ENCODE assay signal across 9 mouse cellular contexts in genomic region chr9:114842269-114842668, GRCm38 (mm10). TPM values are rescaled to one million over a fixed set of nuclear protein-coding genes. Genes with fewer than 3 reads are reported as not detected.
DNase-seq lines count a peak whose midpoint lies in the region; ATAC-seq and TF ChIP-seq lines count a peak whose summit lies in the region.
"Had no signal": no experiment of that assay in that cellular context is flagged by ENCODE, and none has a peak within 500 bp of the region (broad histone marks: within the 10 kb centered on the region; RNA-seq: fewer than 3 reads in every experiment).

No protein-coding gene starts in this region.

- no peak for DNase-seq in forebrain, embryonic 14.5 days (ENCODE audit: low spot score)
- DNase-seq in midbrain, embryonic 10.5 days (ENCODE audit: low spot score), result no peak
- peak in 1 of 3 experiments; percentile 23 for DNase-seq in liver, embryonic 14.5 days (ENCODE audit: low read depth in 3 of 3, low spot score in 3 of 3)
- DNase-seq in embryo, embryonic 11 days, result no peak
- no peak for DNase-seq in adrenal gland, adult (ENCODE audit: inconsistent age in 2 of 2, low spot score in 1 of 2)
- DNase-seq: right cerebral cortex, adult 18-20 months had no signal

- H3K4me3 ChIP-seq in forebrain, embryonic 13.5 days, result no peak overlapping the region
- no peak overlapping the region for H3K4me3 ChIP-seq in forebrain, embryonic 14.5 days (ENCODE audit: low read depth, low read length)
- H3K4me3 ChIP-seq in midbrain, embryonic 10.5 days, result peak overlapping the region; percentile 76; the same call in 1 of the 2 replicates
- H3K4me3 ChIP-seq in midbrain, embryonic 16.5 days (ENCODE audit: low read depth, low read length), result no peak overlapping the region
- H3K4me3 ChIP-seq in liver, embryonic 14.5 days (ENCODE audit: insufficient read depth in 1 of 2, low read depth in 2 of 2, low read length in 2 of 2), result peak overlapping the region in 1 of 2 experiments; percentile 18; a peak in 2 of 4 replicates
- peak overlapping the region; percentile 63 for H3K4me3 ChIP-seq in stomach, embryonic 15.5 days (replicated peaks)

- H3K9ac ChIP-seq in forebrain, embryonic 13.5 days, result no peak overlapping the region
- no peak overlapping the region for H3K9ac ChIP-seq in forebrain, embryonic 14.5 days (ENCODE audit: low read length)
- no peak overlapping the region for H3K9ac ChIP-seq in midbrain, embryonic 16.5 days (ENCODE audit: low read depth, low read length)
- no peak overlapping the region for H3K9ac ChIP-seq in liver, embryonic 14.5 days (replicated peaks)
- no peak overlapping the region for H3K9ac ChIP-seq in stomach, embryonic 15.5 days

- 82% methylated on average over 7 of the region's 7 CpGs for WGBS in forebrain, embryonic 13.5 days
- 86% methylated on average over 7 of the region's 7 CpGs for WGBS in forebrain, embryonic 14.5 days
- WGBS in midbrain, embryonic 10.5 days, result 82% methylated on average over 7 of the region's 7 CpGs
- WGBS in midbrain, embryonic 16.5 days, result 85% methylated on average over 7 of the region's 7 CpGs
- 59% methylated on average over 7 of the region's 7 CpGs for WGBS in liver, embryonic 14.5 days (ENCODE audit: insufficient replicate concordance)
- 63% methylated on average over 7 of the region's 7 CpGs for WGBS in stomach, embryonic 15.5 days

- H3K27ac ChIP-seq in forebrain, embryonic 13.5 days, result no peak overlapping the region
- H3K27ac ChIP-seq in forebrain, embryonic 14.5 days (ENCODE audit: low read depth, low read length), result no peak overlapping the region
- no peak overlapping the region for H3K27ac ChIP-seq in midbrain, embryonic 10.5 days (replicated peaks)
- H3K27ac ChIP-seq in midbrain, embryonic 16.5 days (ENCODE audit: low read length), result no peak overlapping the region
- H3K27ac ChIP-seq in liver, embryonic 14.5 days, result no peak overlapping the region; the same call in 1 of the 2 replicates
- peak overlapping the region; percentile 77 for H3K27ac ChIP-seq in stomach, embryonic 15.5 days

- ATAC-seq in forebrain, embryonic 13.5 days, result no peak
- ATAC-seq in forebrain, embryonic 14.5 days, result no peak
- no peak for ATAC-seq in midbrain, embryonic 16.5 days
- ATAC-seq in liver, embryonic 14.5 days (ENCODE audit: insufficient read depth), result peak; percentile 27; the same call in 1 of the 2 replicates
- peak; percentile 34; the same call in 1 of the 2 replicates for ATAC-seq in stomach, embryonic 15.5 days (ENCODE audit: insufficient read depth, low FRiP score, low read depth)

- TF ChIP-seq EP300 in liver, embryonic 14.5 days (IDR thresholded peaks at IDR 0.05; ENCODE audit: low read depth), result no peak

- peak overlapping the region; percentile 95; the same call in 1 of the 2 replicates for H3K4me2 ChIP-seq in forebrain, embryonic 13.5 days
- H3K4me2 ChIP-seq in forebrain, embryonic 14.5 days (ENCODE audit: low read length), result no peak overlapping the region
- no peak overlapping the region for H3K4me2 ChIP-seq in midbrain, embryonic 16.5 days (ENCODE audit: low read length)
- peak overlapping the region; percentile 67; the same call in 1 of the 2 replicates for H3K4me2 ChIP-seq in liver, embryonic 14.5 days (ENCODE audit: low read depth)
- H3K4me2 ChIP-seq in stomach, embryonic 15.5 days, result peak overlapping the region; percentile 98

- peaks cover 7% of the 10 kb centered on the region for H3K4me1 ChIP-seq in forebrain, embryonic 13.5 days
- H3K4me1 ChIP-seq in forebrain, embryonic 14.5 days (ENCODE audit: control insufficient read depth, insufficient read depth, low read length), result peaks cover 3% of the 10 kb centered on the region; the same call in 1 of the 2 replicates
- peaks cover 25% of the 10 kb centered on the region for H3K4me1 ChIP-seq in midbrain, embryonic 10.5 days
- peaks cover 2% of the 10 kb centered on the region; the same call in 1 of the 2 replicates for H3K4me1 ChIP-seq in midbrain, embryonic 16.5 days (ENCODE audit: control insufficient read depth, insufficient read depth, low read length)
- no peaks in the 10 kb centered on the region for H3K4me1 ChIP-seq in liver, embryonic 14.5 days (replicated peaks; ENCODE audit: control insufficient read depth in 2 of 2, insufficient read depth in 2 of 2, low read length in 1 of 2)
- H3K4me1 ChIP-seq in stomach, embryonic 15.5 days, result 0 out of 2 replicates have a peak, but pooled peaks cover 7% of the 10 kb centered on the region

- no peaks in the 10 kb centered on the region for H3K9me3 ChIP-seq in forebrain, embryonic 13.5 days (replicated peaks)
- no peaks in the 10 kb centered on the region for H3K9me3 ChIP-seq in forebrain, embryonic 14.5 days (replicated peaks; ENCODE audit: control insufficient read depth, low read length)
- no peaks in the 10 kb centered on the region for H3K9me3 ChIP-seq in midbrain, embryonic 10.5 days (replicated peaks)
- H3K9me3 ChIP-seq in midbrain, embryonic 16.5 days (replicated peaks; ENCODE audit: control insufficient read depth, low read length, poor library complexity, severe bottlenecking), result no peaks in the 10 kb centered on the region
- H3K9me3 ChIP-seq in liver, embryonic 14.5 days (ENCODE audit: control insufficient read depth, low read length), result no peaks in the 10 kb centered on the region
- H3K9me3 ChIP-seq in stomach, embryonic 15.5 days, result no peaks in the 10 kb centered on the region

- H3K36me3 ChIP-seq in forebrain, embryonic 13.5 days (ENCODE audit: poor library complexity, severe bottlenecking), result no peaks in the 10 kb centered on the region
- H3K36me3 ChIP-seq in forebrain, embryonic 14.5 days (ENCODE audit: control insufficient read depth, insufficient read depth, low read length), result no peaks in the 10 kb centered on the region
- no peaks in the 10 kb centered on the region for H3K36me3 ChIP-seq in midbrain, embryonic 10.5 days
- H3K36me3 ChIP-seq in midbrain, embryonic 16.5 days (ENCODE audit: control insufficient read depth, insufficient read depth, low read length), result no peaks in the 10 kb centered on the region
- H3K36me3 ChIP-seq in liver, embryonic 14.5 days (replicated peaks; ENCODE audit: control insufficient read depth, insufficient read depth, low read depth), result no peaks in the 10 kb centered on the region
- no peaks in the 10 kb centered on the region for H3K36me3 ChIP-seq in stomach, embryonic 15.5 days

- H3K27me3 ChIP-seq in forebrain, embryonic 13.5 days, result peaks cover 17% of the 10 kb centered on the region
- H3K27me3 ChIP-seq in forebrain, embryonic 14.5 days (replicated peaks; ENCODE audit: control insufficient read depth, insufficient read depth, low read length), result peaks cover 8% of the 10 kb centered on the region
- peaks cover 46% of the 10 kb centered on the region for H3K27me3 ChIP-seq in midbrain, embryonic 10.5 days (ENCODE audit: low read depth, poor library complexity, severe bottlenecking)
- peaks cover 21% of the 10 kb centered on the region for H3K27me3 ChIP-seq in midbrain, embryonic 16.5 days (ENCODE audit: control insufficient read depth, insufficient read depth, low read depth, low read length)
- peaks cover 15% of the 10 kb centered on the region for H3K27me3 ChIP-seq in liver, embryonic 14.5 days (ENCODE audit: control insufficient read depth, insufficient read depth, low read length)
- no peaks in the 10 kb centered on the region for H3K27me3 ChIP-seq in stomach, embryonic 15.5 days (replicated peaks)

- TF ChIP-seq CTCF in liver, embryonic 14.5 days (IDR thresholded peaks at IDR 0.05; ENCODE audit: low read depth), result no peak

RNA-seq across cellular contexts. Expression of gene Cmtm8, which starts 1.7 kb away (rescaled TPM):
- polyA plus RNA-seq in forebrain, embryonic 13.5 days (2015; fragmentation: Nextera tagmentation; extraction: Ambion mirVana), result 12.1 and 13.3 TPM in 2 replicates
- polyA plus RNA-seq in forebrain, embryonic 14.5 days (2014; fragmentation: Nextera tagmentation; extraction: Ambion mirVana), result 8.7 and 9.5 TPM in 2 replicates
- polyA plus RNA-seq in midbrain, embryonic 10.5 days (2016; fragmentation: Nextera tagmentation; extraction: Ambion mirVana), result 21.7 and 32.1 TPM in 2 replicates
- 8.3 and 8.5 TPM in 2 replicates for polyA plus RNA-seq in midbrain, embryonic 16.5 days (2015; fragmentation: Nextera tagmentation; extraction: Ambion mirVana)
- polyA plus RNA-seq in liver, embryonic 14.5 days (2012; rRNA removed), result 16.2 and 21.9 TPM in 2 replicates
- 24.2 and 26.2 TPM in 2 replicates for polyA plus RNA-seq in liver, embryonic 14.5 days (2014; fragmentation: Nextera tagmentation; extraction: Ambion mirVana)
- polyA plus RNA-seq in stomach, embryonic 15.5 days (2015; fragmentation: Nextera tagmentation; extraction: Ambion mirVana), result 63.7 and 66.1 TPM in 2 replicates

Comparison
In these comparisons a context has a peak if more than half of its experiments do, and no peak if none do; other contexts are left out.
1. H3K4me2 ChIP-seq: peak in forebrain, embryonic 13.5 days (single experiment), liver, embryonic 14.5 days (single experiment) and stomach, embryonic 15.5 days (single experiment); none in forebrain, embryonic 14.5 days (single experiment) and midbrain, embryonic 16.5 days (single experiment).
2. H3K4me3 ChIP-seq: peak in midbrain, embryonic 10.5 days (single experiment) and stomach, embryonic 15.5 days (single experiment); none in forebrain, embryonic 13.5 days (single experiment), forebrain, embryonic 14.5 days (single experiment) and midbrain, embryonic 16.5 days (single experiment).
3. ATAC-seq: peak in liver, embryonic 14.5 days (single experiment) and stomach, embryonic 15.5 days (single experiment); none in forebrain, embryonic 13.5 days (single experiment), forebrain, embryonic 14.5 days (single experiment) and midbrain, embryonic 16.5 days (single experiment).